Mouse (Mus musculus) adrenal gland, adult 18-20 months (tissue): Measurements from ENCODE around the gene Atp7a. TPM values are rescaled to one million over a fixed set of nuclear protein-coding genes. Genes with fewer than 3 reads are reported as not detected.
"Not testable (repeated sequence)": the region's sequence is repeated elsewhere in the genome, so short reads cannot be mapped to it uniquely, and the experiment has no call there.

Experiments used
- DNase-seq, 2 experiments: peaks; one replicate each; pipeline ENCODE4 v3.0.0; 2021 to 2022; ENCODE audit warnings: low spot score in 2 of 2
- long read RNA-seq, 2 experiments: library from polyadenylated mRNA; stranded (forward); transcript quantifications; one replicate each; pipeline ENCODE4 v2.0.0; 2021
- total RNA-seq, 2 experiments: library from RNA; stranded (reverse); gene quantifications; 1 replicate in 1 of 2; 2 replicates in 1 of 2; pipeline ENCODE4 v1.2.3; 2021

Atp7a gene
- total RNA-seq: 10 to 100 TPM; 28.7 to 43.2 TPM
- long read RNA-seq, experiment 1, partial matches to known transcripts: 1 of 2 reads
- long read RNA-seq, experiment 1, other reads (novel, unspliced or antisense): 1 of 2 reads
- long read RNA-seq, experiment 2, full-length matches to known transcripts: 1 of 4 reads
- long read RNA-seq, experiment 2, partial matches to known transcripts: 3 of 4 reads
- long read RNA-seq, experiment 2, other reads (novel, unspliced or antisense): 0 of 4 reads

- peak; percentile 78 to 86 for DNase-seq
Observed at GRCm38 (mm10) chrX:106026418-106027342, at the start of gene Atp7a. TSS of gene Atp7a (plus strand) at chrX:106027276.

GRCm38 (mm10) chrX:106001605-106002004, 25.5 kb upstream of the Atp7a start:
- DNase-seq: no peak

- DNase-seq: no peak
Observed at GRCm38 (mm10) chrX:106010762-106011161, 16.3 kb upstream of the Atp7a start.

- peak; percentile 48 to 73 for DNase-seq
Observed at GRCm38 (mm10) chrX:106011465-106012159, 15.5 kb upstream of the Atp7a start, which contains the start of gene Magt1. TSS of gene Magt1 (minus strand) at chrX:106011906.

DNA sequence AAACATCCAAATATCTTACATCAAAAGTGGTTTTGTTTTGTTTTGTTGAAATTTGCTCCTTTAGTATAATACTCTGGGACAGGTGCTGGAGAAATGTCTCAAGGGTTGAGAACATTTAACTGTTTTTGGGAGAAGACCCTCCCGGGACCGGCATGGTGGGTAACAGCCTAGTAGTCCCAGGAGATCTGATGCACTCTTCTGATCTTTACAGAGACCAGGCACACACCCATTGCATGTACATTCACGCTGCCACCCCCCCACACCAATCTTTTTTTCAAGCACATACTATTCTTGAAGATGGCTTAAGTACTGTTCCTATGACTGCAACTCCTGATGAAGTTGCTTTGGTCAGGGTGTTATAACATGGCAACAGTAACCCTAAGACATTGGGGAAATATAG, 14.5 kb upstream of the Atp7a start:
- DNase-seq: no peak

DNA sequence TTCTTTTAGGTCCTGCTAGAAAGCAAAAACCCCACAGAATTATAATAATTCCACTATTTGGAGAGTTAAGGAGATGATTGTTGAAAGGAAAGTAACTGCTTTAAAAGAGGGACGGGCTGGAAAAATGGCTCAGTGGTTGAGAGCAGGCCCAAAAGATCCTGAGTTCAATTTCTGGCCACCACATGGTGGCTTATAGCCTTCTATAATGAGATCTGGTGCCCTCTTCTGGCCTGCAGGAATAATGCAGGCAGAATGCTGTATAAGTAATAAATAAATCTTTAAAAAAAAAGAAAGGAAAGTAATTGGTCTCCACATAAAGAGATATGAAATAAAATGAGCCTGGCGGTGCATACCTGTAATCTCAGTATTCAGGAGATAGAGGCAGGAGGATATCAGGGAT, 13.9 kb upstream of the Atp7a start:
- peak in 1 of 2 experiments; percentile 32 for DNase-seq

DNA sequence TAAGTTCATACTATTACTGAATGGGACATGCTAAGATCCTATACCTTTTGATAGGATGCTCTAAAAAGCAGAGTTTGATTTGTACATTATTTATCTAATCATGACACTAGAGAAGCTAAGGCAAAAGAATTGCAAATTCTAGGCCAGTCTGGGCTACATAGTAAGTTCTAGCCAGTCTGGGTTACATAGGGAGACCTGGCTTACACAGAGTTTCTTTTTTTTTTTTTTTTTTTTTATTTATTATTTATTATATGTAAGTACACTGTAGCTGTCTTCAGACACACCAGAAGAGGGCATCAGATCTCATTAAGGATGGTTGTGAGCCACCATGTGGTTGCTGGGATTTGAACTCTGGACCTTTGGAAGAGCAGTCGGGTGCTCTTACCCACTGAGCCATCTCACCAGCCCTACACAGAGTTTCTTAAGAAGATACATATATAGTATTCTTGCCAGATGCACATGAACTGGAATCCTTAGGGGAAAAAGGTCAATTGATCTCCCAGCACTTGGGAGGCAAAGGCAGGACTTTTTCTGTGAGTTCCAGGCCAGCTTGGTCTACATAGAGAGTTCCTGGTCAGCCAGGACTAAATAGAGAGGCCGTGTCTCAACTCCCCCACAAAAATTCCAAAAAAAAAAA, 12.2 kb upstream of the Atp7a start:
- DNase-seq: not testable (repeated sequence)

- DNase-seq: peak; percentile 44 to 48
Observed at GRCm38 (mm10) chrX:106015571-106016322, 11.3 kb upstream of the Atp7a start, which contains the start of gene Cox7b. TSS of gene Cox7b (plus strand) at chrX:106015700.

DNA sequence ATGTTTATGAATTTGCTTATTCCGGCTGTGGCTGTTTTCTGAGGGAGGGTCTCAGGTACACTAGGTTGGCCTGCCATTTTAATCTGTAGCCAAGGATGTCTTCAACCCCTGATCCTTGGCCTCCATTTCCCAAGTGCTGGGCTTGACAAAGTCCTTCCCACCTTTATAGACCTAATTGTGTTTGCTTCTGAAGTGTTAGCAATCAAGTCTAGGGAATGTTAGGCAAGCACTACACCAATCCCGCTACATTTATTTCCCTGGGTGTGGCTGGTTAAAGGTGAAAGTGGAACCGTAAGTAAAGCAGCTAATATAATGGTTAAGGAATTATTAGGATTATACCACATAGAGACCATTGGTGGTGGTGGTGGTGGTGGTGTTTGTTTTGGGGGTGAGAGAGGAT, 10.0 kb upstream of the Atp7a start:
- no peak for DNase-seq

DNA sequence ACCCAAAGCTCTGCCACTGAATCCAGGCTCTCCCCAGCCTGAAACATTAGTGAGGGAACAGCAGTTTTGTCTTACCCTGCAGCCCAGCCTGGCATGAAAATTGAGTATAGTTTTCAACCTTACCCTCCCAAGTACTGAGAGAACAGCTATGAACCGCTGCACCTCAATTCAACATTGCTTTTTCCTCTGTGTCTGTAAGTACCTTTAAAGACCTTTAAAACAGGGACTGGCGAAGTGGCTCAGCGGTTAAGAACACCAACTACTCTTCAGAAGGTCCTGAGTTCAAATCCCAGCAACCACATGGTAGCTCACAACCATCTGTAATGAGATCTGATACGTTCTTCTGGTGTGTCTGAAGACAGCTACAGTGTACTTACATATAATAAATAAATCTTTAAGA, 9.6 kb upstream of the Atp7a start:
- DNase-seq: no peak

DNA sequence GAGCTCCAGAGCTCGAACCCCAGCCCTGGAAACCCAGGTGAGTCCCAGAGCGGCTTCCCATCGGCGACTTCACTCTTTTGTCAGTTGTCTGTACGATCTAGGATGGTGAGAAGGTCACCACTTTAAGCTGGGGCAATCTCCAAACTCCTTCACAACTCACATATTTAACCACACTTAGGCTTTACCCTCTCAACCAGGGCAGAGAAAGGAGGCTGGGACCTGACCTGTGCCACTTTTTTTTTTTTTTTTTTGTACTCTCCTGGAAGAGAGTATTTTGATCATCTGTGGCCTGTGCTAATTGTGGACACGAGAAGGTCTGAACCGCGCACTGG, 233 bp downstream of the Atp7a start:
- no peak for DNase-seq

DNA sequence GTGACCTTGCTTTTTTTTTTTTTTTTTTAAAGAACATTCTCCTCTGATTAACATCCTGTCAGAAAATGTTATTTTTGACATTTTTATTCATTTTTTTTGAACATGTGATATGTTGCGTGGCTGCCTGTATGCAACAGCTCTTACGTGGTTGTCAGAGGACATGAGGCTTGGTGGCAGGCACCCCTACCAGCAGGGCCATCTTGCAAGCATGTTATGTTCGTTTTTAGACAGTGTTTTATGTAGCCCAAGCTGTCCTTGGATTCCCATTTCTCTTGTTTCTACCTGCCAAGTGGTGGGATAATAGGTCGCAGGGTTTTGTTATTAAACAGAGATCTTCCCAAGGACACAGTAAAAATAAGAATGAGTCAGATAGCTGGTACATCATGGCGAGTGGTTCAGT, 3.1 kb downstream of the Atp7a start:
- DNase-seq: peak in 1 of 2 experiments; percentile 7

DNA sequence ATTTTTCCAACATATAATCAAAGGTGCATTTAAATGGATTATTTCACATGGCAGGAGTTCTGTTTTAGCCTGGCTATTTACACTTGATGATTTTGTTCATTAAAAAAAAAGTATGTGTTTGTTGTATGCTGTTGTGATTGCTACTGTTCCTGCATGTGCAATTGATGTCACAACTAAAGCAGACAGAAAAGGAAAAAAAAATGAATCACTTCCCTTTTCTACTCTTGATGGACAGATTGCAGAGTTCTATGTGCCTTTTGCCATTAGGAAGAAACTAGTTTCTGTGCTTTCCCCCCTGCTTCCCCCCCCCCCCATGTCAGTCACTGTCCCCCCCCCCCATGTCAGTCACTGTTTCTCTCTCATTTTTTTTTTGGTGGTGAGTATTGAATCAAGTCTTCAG, 4.0 kb downstream of the Atp7a start:
- DNase-seq: no peak

GRCm38 (mm10) chrX:106035727-106036126, 8.7 kb downstream of the Atp7a start:
- DNase-seq: no peak

- no peak for DNase-seq
Observed at GRCm38 (mm10) chrX:106037185-106037752, 10.2 kb downstream of the Atp7a start.

GRCm38 (mm10) chrX:106043863-106044617, 17.0 kb downstream of the Atp7a start:
- no peak for DNase-seq

DNA sequence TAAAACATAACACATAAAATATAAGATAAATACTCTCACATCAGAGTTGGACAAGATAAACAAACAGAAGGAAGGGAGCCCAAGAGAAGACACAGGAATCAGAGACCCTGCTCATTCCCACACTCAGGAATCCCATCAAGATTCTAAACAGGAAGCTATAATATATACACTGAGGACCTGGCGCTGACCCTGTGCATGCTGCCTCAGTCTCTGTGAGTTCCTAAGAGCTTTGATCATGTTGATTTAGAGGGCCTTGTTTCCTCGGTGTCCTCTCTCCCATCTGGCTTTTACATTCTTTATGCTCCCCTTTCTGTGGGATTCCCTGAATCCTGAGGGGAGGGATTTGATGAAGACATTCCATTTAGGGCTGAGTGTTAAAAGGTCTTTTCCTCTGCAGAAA, 18.4 kb downstream of the Atp7a start:
- DNase-seq: no peak

- no peak for DNase-seq
Observed at GRCm38 (mm10) chrX:106045928-106046327, 18.9 kb downstream of the Atp7a start.

DNA sequence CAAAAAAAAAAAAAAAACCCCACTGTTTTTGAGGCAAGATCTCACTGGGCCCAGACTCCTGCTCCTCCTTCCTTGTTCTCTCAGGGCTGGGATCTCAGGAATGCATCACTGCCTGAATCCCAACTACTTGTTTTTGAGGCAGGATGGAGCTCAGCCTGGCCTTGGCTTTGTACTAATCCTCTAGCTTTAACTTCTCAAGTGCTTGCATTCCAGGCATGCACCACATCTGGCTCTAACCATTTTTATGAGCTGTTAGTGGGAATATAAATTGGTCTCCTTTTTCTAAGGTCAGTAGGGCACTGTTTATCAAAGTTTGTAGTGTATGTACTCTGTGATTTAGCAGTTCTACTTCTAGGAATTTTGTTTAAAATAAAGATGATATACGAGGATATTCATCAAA, 21.1 kb downstream of the Atp7a start:
- no peak for DNase-seq
